In genomic region chr11:120252398-120252797, GRCm38 (mm10) we compare ENCODE assay signal across 9 mouse cellular contexts. TPM values are rescaled to one million over a fixed set of nuclear protein-coding genes. Genes with fewer than 3 reads are reported as not detected.
DNase-seq lines count a peak whose midpoint lies in the region; ATAC-seq and TF ChIP-seq lines count a peak whose summit lies in the region.
"Had no signal": no experiment of that assay in that cellular context is flagged by ENCODE, and none has a peak within 500 bp of the region (broad histone marks: within the 10 kb centered on the region; RNA-seq: fewer than 3 reads in every experiment).

No protein-coding gene starts in this region.

- H3K4me3 ChIP-seq in kidney, postnatal 0 days (replicated peaks; ENCODE audit: low read depth, low read length): no peak overlapping the region
- H3K4me3 ChIP-seq in forebrain, embryonic 13.5 days: no peak overlapping the region
- no peak overlapping the region for H3K4me3 ChIP-seq in left cerebral cortex, adult 2 months

- H3K4me1 ChIP-seq in kidney, postnatal 0 days (replicated peaks; ENCODE audit: insufficient read depth, low read length): peaks cover 65% of the 10 kb centered on the region
- H3K4me1 ChIP-seq in forebrain, embryonic 13.5 days: peaks cover 93% of the 10 kb centered on the region

- no peaks in the 10 kb centered on the region for H3K36me3 ChIP-seq in kidney, postnatal 0 days (ENCODE audit: insufficient read depth, low read length)
- peaks cover 8% of the 10 kb centered on the region; the same call in 1 of the 2 replicates for H3K36me3 ChIP-seq in forebrain, embryonic 13.5 days (ENCODE audit: poor library complexity, severe bottlenecking)

- WGBS in kidney, postnatal 0 days: 40% methylated on average over 5 of the region's 5 CpGs
- 30% methylated on average over 5 of the region's 5 CpGs for WGBS in forebrain, embryonic 13.5 days

- intact Hi-C loops in left cerebral cortex, adult 2 months (cut with DNase I): no loop called here

- no peaks in the 10 kb centered on the region for H3K9me3 ChIP-seq in kidney, postnatal 0 days (replicated peaks; ENCODE audit: low read length)
- H3K9me3 ChIP-seq in forebrain, embryonic 13.5 days (replicated peaks): no peaks in the 10 kb centered on the region

- H3K27me3 ChIP-seq in kidney, postnatal 0 days (ENCODE audit: insufficient read depth, low read length): no peaks in the 10 kb centered on the region
- no peaks in the 10 kb centered on the region for H3K27me3 ChIP-seq in forebrain, embryonic 13.5 days

- peak; percentile 42 for TF ChIP-seq CTCF in kidney, postnatal 0 days (IDR thresholded peaks at IDR 0.05; ENCODE audit: low read depth)
- TF ChIP-seq CTCF in left cerebral cortex, adult 2 months (IDR thresholded peaks at IDR 0.05): no peak

- peak overlapping the region; percentile 69 for H3K27ac ChIP-seq in kidney, postnatal 0 days
- H3K27ac ChIP-seq in forebrain, embryonic 13.5 days: peak overlapping the region; percentile 19; the same call in 1 of the 2 replicates
- no peak overlapping the region for H3K27ac ChIP-seq in left cerebral cortex, adult 2 months

- H3K4me2 ChIP-seq in kidney, postnatal 0 days (ENCODE audit: low read length): no peak overlapping the region; the same call in 1 of the 2 replicates
- H3K4me2 ChIP-seq in forebrain, embryonic 13.5 days: no peak overlapping the region

- peak; percentile 39 for DNase-seq in kidney, postnatal 0 days (ENCODE audit: low spot score)
- no peak for DNase-seq in kidney, postnatal 25 days
- peak; percentile 76 for DNase-seq in R1 (ENCODE audit: low read depth, low spot score)
- DNase-seq in mesoderm, embryonic 11.5 days (ENCODE audit: low read depth, low spot score): peak; percentile 24
- DNase-seq in left cerebral cortex, adult 9 months (ENCODE audit: low spot score in 2 of 2): no peak
- DNase-seq in left cerebral cortex, adult 2 months (ENCODE audit: extremely low spot score in 1 of 2, low spot score in 2 of 2): no peak
- DNase-seq: cerebellum, adult 18-20 months; gastrocnemius, postnatal 25 days had no signal

- ATAC-seq in kidney, postnatal 0 days (replicated peaks; ENCODE audit: low FRiP score, low read depth): peak; percentile 8; the same call in 1 of the 2 replicates
- no peak for ATAC-seq in forebrain, embryonic 13.5 days

- no peak overlapping the region for H3K9ac ChIP-seq in kidney, postnatal 0 days (ENCODE audit: low read depth, low read length)
- peak overlapping the region; percentile 46; the same call in 1 of the 2 replicates for H3K9ac ChIP-seq in forebrain, embryonic 13.5 days

RNA-seq across cellular contexts. Expression of gene Bahcc1, which starts 19.7 kb away (rescaled TPM):
- polyA plus RNA-seq in kidney, postnatal 0 days (2015; fragmentation: Nextera tagmentation; extraction: Ambion mirVana): 8.2 and 8.6 TPM in 2 replicates
- polyA plus RNA-seq in forebrain, embryonic 13.5 days (2015; fragmentation: Nextera tagmentation; extraction: Ambion mirVana): 17.2 TPM in 2 replicates
- 10 to 100 TPM; 20.6 to 21.3 TPM for total RNA-seq in left cerebral cortex, adult 2 months (2021)

Comparison
In these comparisons a context has a peak if more than half of its experiments do, and no peak if none do; other contexts are left out.
1. DNase-seq: peak in kidney, postnatal 0 days (single experiment), R1 (single experiment) and mesoderm, embryonic 11.5 days (single experiment); none in kidney, postnatal 25 days (0 of 2), left cerebral cortex, adult 9 months (0 of 2) and left cerebral cortex, adult 2 months (0 of 2).